Mouse (Mus musculus): ENCODE data around the gene Slc44a3. TPM values are rescaled to one million over a fixed set of nuclear protein-coding genes. Genes with fewer than 3 reads are reported as not detected.

The Slc44a3 gene
- polyA plus RNA-seq, 1 experiment from 2014 or later = 35.4 TPM

DNA sequence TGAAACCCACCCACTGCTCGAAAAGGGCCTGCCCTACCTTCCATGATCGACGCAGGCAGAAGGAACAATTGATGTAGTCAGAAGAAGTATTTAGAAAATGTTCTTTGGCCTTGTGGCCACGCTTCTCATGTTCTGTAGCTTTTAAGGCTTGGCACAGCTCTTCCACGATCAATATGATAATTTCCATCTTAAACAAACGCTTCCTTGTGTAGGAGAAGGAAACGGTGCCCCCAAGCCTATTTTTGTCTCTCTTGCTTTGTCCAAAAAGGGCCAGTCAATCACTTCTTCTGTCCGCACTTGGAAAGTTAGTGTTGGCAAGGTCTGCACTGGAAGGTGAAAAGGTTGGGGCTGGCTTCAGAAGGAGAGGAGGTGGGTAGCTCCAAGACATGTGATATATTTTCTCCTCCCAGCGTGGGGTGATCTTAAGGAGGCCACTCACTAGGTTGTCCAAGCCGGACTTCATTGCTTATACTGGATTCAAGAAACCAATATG lies 10.5 kb downstream of the Slc44a3 start:
- Histone ChIP-seq H3K27ac (no peak overlapping the region), H3K4me2 (no peak overlapping the region), H3K4me1 (peaks cover 9% of the 10 kb centered on the region), H3K4me3 (replicated peaks) (no peak overlapping the region), H3K9ac (no peak overlapping the region), H3K9me3 (no peaks in the 10 kb centered on the region), H3K27me3 (replicated peaks) (no peaks in the 10 kb centered on the region), H3K36me3 (no peaks in the 10 kb centered on the region)
- ATAC-seq (ENCODE audit: insufficient read depth, low FRiP score, low read depth) = no peak
- 68% methylated on average over 10 of the region's 10 CpGs for WGBS

DNA sequence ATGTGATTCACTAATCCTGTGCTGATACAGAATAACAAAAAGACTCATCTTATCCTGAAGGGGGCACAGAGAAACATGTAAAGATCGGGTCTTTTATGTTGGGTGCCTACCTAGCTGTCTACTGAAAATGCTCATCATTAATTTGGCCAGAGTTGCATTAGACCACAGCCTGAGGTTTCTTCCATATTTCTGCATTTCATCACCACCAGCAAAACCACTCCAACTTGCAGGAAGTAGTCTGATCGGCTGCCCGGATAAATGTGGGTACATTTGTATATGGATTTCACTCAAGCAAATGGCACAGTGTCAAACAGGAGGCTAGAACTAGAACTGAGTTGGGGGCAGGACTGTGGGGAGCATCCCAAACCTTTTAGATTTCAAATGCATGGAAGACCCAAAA lies 11.1 kb downstream of the Slc44a3 start:
- Histone ChIP-seq H3K4me2 (no peak overlapping the region), H3K27ac (no peak overlapping the region), H3K27me3 (replicated peaks) (no peaks in the 10 kb centered on the region), H3K9ac (no peak overlapping the region), H3K4me3 (replicated peaks) (no peak overlapping the region), H3K36me3 (no peaks in the 10 kb centered on the region), H3K4me1 (peaks cover 6% of the 10 kb centered on the region), H3K9me3 (no peaks in the 10 kb centered on the region)
- no peak for ATAC-seq (ENCODE audit: insufficient read depth, low FRiP score, low read depth)
- WGBS = 81% methylated on average over 3 of the region's 3 CpGs

DNA sequence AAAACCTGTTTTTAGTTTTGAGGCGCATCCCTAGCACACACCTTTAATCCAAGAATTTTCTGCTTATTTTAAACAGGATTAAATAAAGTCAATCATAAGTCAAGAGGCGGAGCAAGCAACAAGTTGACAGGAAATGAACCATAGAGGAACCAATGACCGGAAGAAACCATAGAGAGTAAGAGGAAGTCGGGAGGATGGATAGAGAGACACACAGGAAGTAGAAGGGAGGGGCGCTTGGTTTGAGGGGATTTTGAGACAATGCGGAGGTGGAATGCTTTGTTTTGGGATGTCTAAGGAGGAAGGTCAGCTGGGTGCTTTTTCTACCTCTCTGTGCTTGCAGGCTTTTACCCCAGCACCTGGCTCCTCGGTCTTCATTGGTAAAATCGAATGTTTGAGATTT lies 15.2 kb downstream of the Slc44a3 start:
- no peak for ATAC-seq (ENCODE audit: insufficient read depth, low FRiP score, low read depth)
- Histone ChIP-seq H3K27me3 (replicated peaks) (no peaks in the 10 kb centered on the region), H3K36me3 (no peaks in the 10 kb centered on the region), H3K4me2 (no peak overlapping the region), H3K4me3 (replicated peaks) (no peak overlapping the region), H3K27ac (no peak overlapping the region), H3K4me1 (no peaks in the 10 kb centered on the region), H3K9me3 (no peaks in the 10 kb centered on the region), H3K9ac (no peak overlapping the region)
- WGBS = 93% methylated on average over 8 of the region's 8 CpGs

DNA sequence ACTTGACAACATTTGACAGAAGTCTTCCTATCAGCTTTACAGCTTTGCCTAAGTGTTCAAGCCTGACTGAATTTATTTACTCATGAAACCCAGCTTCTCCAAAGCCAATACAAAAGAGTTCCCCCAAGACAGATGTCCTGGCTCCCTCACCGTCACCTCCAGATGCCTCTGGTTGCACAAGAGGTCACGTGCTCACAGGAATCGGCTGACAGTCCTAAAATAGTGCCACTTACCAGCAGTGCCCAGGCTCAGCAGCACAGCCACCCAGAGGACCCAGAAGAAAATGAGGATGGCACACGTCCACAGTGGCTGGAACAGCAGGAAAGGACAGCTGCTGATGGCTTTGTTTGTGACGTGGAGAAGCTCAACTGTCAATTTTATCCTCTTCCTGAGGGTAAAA lies 23.1 kb downstream of the Slc44a3 start:
- Histone ChIP-seq H3K4me3 (replicated peaks) (no peak overlapping the region), H3K27me3 (replicated peaks) (no peaks in the 10 kb centered on the region), H3K27ac (no peak overlapping the region), H3K9me3 (no peaks in the 10 kb centered on the region), H3K4me1 (no peaks in the 10 kb centered on the region), H3K36me3 (no peaks in the 10 kb centered on the region), H3K9ac (no peak overlapping the region), H3K4me2 (no peak overlapping the region)
- WGBS = 52% methylated on average over 5 of the region's 5 CpGs
- ATAC-seq (ENCODE audit: insufficient read depth, low FRiP score, low read depth) = no peak

DNA sequence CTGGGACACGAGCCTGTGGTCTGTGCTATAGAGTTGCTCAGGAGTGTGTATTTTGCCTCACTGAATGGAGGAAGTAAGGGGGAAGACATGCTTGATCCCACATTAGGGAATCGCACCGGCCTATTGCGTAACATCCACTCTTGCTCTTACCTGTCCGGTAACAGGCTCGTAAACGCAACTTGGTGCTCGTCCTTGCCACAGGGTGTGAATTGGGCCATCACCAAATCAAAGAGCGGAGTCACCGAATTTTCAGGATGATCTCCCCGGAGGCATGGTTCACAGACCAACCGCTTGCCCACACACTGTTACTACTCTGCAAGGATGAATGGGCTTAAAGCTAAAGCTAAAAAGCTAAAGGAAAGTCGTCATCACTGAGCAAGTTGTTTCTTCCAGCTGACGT lies 24.5 kb downstream of the Slc44a3 start:
- 91% methylated on average over 14 of the region's 14 CpGs for WGBS
- H3K9me3 ChIP-seq = no peaks in the 10 kb centered on the region
- no peak for ATAC-seq (ENCODE audit: insufficient read depth, low FRiP score, low read depth)
- H3K4me1 ChIP-seq = no peaks in the 10 kb centered on the region
- H3K27me3 ChIP-seq (replicated peaks) = no peaks in the 10 kb centered on the region
- no peak overlapping the region for H3K4me3 ChIP-seq (replicated peaks)
- H3K36me3 ChIP-seq = no peaks in the 10 kb centered on the region
- no peak overlapping the region for H3K9ac ChIP-seq
- H3K27ac ChIP-seq = no peak overlapping the region
- H3K4me2 ChIP-seq = no peak overlapping the region

DNA sequence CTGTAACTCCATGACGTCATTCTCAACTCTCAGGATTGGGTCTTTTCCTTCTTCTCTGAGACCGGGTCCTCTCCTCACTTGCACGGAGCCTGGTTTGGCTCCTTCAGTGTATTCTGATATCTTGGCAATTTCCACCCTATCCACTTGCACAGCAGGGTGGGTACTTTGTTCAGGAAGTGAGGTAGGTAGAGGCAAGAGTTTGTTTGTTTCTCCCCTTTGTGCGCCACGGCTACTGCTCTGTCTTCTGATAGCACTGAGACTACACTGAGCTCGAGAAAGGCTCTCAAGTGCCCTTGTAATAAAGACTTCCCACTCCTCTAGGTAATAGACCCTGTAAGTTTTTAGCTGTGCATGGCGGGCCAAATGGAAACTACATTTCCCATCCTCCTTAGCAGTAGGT lies 25.4 kb downstream of the Slc44a3 start:
- no peak overlapping the region for H3K4me3 ChIP-seq (replicated peaks)
- no peaks in the 10 kb centered on the region for H3K4me1 ChIP-seq
- H3K27me3 ChIP-seq (replicated peaks) = no peaks in the 10 kb centered on the region
- H3K27ac ChIP-seq = no peak overlapping the region
- H3K9ac ChIP-seq = no peak overlapping the region
- no peaks in the 10 kb centered on the region for H3K9me3 ChIP-seq
- no peak overlapping the region for H3K4me2 ChIP-seq
- ATAC-seq (ENCODE audit: insufficient read depth, low FRiP score, low read depth) = no peak
- WGBS = 90% methylated on average over 7 of the region's 7 CpGs
- H3K36me3 ChIP-seq = no peaks in the 10 kb centered on the region

DNA sequence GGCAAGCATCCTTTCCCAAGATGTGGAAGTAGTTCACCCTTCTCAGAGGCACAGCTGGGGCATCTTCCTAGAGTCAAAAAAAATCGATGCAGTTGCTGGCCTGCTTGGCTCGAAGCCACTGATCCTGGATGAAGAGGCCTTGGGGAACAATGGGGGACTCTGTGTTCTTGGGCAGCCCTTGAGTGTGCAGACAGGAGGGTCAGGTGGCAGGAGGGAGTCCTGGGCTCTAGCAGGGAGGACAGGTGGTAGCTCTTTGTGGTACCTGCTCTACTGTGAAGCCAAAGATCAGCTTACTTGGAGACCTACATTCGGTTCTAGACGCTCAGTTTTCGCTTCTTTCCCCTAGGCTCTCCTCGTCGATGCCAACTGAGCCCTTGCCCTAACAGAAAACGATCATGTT lies 26.0 kb downstream of the Slc44a3 start:
- Histone ChIP-seq H3K27ac (no peak overlapping the region), H3K4me2 (no peak overlapping the region), H3K9me3 (no peaks in the 10 kb centered on the region), H3K27me3 (replicated peaks) (no peaks in the 10 kb centered on the region), H3K4me1 (no peaks in the 10 kb centered on the region), H3K4me3 (replicated peaks) (no peak overlapping the region), H3K9ac (no peak overlapping the region), H3K36me3 (no peaks in the 10 kb centered on the region)
- WGBS = 89% methylated on average over 8 of the region's 8 CpGs
- ATAC-seq (ENCODE audit: insufficient read depth, low FRiP score, low read depth) = no peak

DNA sequence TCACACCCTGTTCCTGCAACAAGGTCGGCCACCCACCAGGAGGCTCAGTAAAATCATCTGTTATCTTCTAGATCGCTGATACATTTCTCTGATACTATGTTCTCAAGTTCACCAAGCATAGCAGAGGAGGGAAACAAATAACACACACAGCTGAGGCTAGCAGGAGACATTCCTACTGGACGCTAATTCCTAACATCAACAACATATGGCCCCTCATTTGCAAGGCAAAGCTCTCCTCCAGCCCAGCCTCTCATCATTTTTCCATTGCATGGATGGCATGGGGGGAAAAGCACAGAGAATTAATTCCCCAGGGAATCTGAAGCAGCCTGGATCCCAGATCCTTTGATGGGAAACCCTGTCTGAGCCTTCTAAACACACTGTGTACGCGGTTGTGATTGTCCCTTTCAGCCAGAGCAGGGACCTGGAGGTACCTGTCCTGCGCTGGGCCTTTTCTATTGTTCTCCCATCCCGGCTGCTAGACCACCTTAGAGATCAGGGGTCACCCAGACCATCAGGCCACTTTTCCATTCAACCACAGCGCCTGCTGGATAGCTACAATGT lies 27.2 kb downstream of the Slc44a3 start:
- no peak for ATAC-seq (ENCODE audit: insufficient read depth, low FRiP score, low read depth)
- H3K27ac ChIP-seq = no peak overlapping the region
- no peaks in the 10 kb centered on the region for H3K36me3 ChIP-seq
- H3K4me3 ChIP-seq (replicated peaks) = no peak overlapping the region
- no peak overlapping the region for H3K4me2 ChIP-seq
- no peaks in the 10 kb centered on the region for H3K9me3 ChIP-seq
- H3K27me3 ChIP-seq (replicated peaks) = no peaks in the 10 kb centered on the region
- 60% methylated on average over 8 of the region's 8 CpGs for WGBS
- H3K4me1 ChIP-seq = no peaks in the 10 kb centered on the region
- no peak overlapping the region for H3K9ac ChIP-seq

DNA sequence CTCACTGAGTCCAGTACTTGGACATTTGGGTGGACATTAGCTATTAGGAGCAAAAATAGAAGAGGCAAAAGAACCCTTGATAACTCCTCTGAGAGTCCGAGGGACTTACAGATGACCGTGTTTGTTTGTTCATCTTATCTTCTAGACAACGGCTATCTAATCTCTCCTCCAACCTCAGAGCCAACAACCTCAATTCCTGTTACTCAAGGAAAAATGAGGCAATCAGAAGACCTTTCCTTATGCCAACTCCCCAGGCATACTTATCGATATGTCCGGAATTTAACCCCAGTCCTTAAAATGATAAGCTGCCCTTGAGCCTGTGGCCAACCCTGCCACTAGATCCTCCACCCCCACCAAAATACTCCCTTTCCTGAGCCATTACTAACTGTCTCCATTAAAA lies 31.5 kb downstream of the Slc44a3 start:
- no peak for ATAC-seq (ENCODE audit: insufficient read depth, low FRiP score, low read depth)
- WGBS = 62% methylated on average over 5 of the region's 5 CpGs
- Histone ChIP-seq H3K36me3 (0 out of 2 replicates have a peak, but pooled peaks cover 3% of the 10 kb centered on the region), H3K4me1 (no peaks in the 10 kb centered on the region), H3K4me2 (no peak overlapping the region), H3K9ac (no peak overlapping the region), H3K27ac (no peak overlapping the region), H3K4me3 (replicated peaks) (no peak overlapping the region), H3K9me3 (no peaks in the 10 kb centered on the region), H3K27me3 (replicated peaks) (no peaks in the 10 kb centered on the region)

DNA sequence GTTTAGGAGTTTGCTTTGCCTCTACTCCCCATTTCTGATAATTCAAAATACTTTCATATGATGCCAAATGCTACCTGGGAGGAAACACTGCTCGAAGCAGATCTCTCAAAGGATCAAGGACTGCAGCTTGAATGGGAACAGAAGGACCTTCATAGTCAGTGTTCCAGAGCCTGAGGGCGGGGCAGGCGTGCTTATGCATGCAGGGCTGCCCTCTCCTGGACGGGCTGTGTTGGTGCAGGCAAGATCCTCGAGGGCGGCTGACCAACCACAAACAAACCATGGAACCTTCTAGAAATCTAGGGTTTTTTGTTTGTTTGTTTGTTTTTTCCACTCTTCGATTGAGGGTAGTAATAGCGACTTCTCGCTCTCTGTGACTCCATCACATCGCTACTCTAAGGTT lies 32.0 kb downstream of the Slc44a3 start:
- ATAC-seq (ENCODE audit: insufficient read depth, low FRiP score, low read depth) = no peak; the same call in 1 of the 2 replicates
- no peaks in the 10 kb centered on the region for H3K4me1 ChIP-seq
- no peak overlapping the region for H3K4me3 ChIP-seq (replicated peaks)
- 54% methylated on average over 10 of the region's 10 CpGs for WGBS
- 0 out of 2 replicates have a peak, but pooled peaks cover 3% of the 10 kb centered on the region for H3K36me3 ChIP-seq
- no peaks in the 10 kb centered on the region for H3K9me3 ChIP-seq
- H3K4me2 ChIP-seq = no peak overlapping the region
- H3K27me3 ChIP-seq (replicated peaks) = no peaks in the 10 kb centered on the region
- H3K9ac ChIP-seq = no peak overlapping the region
- no peak overlapping the region for H3K27ac ChIP-seq

DNA sequence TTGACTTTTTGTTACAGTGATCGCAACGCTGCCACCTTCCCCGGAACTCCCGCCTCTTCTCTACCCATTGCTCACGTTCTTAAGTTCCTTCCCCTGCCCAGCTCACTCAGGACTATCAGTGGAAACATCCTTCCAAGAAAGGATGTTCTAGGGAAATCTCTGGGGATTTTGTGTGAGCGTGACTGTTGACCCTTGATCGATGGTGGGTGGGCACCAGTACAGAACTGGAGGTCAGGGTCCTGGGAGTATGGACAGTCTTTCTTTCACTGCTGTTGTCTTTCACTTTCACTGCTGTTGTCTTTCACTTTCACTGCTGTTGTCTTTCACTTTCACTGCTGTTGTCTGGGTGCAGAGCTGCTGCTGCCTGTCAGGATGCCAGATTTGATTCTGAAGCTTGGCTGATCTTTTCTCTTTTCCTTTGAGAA lies 38.2 kb downstream of the Slc44a3 start:
- H3K36me3 ChIP-seq = no peaks in the 10 kb centered on the region
- H3K27ac ChIP-seq = no peak overlapping the region
- peaks cover 9% of the 10 kb centered on the region; the same call in 1 of the 2 replicates for H3K4me1 ChIP-seq
- ATAC-seq (ENCODE audit: insufficient read depth, low FRiP score, low read depth) = no peak
- no peaks in the 10 kb centered on the region for H3K9me3 ChIP-seq
- no peak overlapping the region for H3K9ac ChIP-seq
- 67% methylated on average over 7 of the region's 7 CpGs for WGBS
- H3K4me3 ChIP-seq (replicated peaks) = no peak overlapping the region
- no peak overlapping the region for H3K4me2 ChIP-seq
- H3K27me3 ChIP-seq (replicated peaks) = no peaks in the 10 kb centered on the region

DNA sequence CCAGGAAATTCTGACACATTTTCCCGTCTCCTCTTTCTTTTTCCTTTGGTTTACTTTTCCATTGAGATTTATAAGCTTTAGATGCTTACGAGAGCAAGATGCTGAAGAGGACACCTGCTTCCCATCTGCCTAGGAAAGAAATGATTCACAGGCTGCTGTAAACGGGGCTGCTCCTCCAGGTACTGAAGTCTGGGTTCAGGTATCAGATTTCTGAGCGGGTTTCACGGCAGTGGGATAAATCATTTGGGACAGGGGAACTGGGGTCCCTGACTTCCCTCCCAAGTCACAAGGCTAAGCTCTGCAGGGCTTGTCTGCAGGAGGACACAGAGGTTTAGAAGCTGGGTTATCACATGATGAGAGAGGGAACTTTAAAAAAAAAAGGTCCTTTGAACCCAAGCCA lies 40.2 kb downstream of the Slc44a3 start:
- Histone ChIP-seq H3K36me3 (no peaks in the 10 kb centered on the region), H3K27me3 (replicated peaks) (no peaks in the 10 kb centered on the region), H3K4me1 (peaks cover 9% of the 10 kb centered on the region; the same call in 1 of the 2 replicates), H3K27ac (no peak overlapping the region), H3K9me3 (no peaks in the 10 kb centered on the region), H3K4me2 (no peak overlapping the region), H3K9ac (no peak overlapping the region), H3K4me3 (replicated peaks) (no peak overlapping the region)
- WGBS = 34% methylated on average over 5 of the region's 5 CpGs
- ATAC-seq (ENCODE audit: insufficient read depth, low FRiP score, low read depth) = no peak

DNA sequence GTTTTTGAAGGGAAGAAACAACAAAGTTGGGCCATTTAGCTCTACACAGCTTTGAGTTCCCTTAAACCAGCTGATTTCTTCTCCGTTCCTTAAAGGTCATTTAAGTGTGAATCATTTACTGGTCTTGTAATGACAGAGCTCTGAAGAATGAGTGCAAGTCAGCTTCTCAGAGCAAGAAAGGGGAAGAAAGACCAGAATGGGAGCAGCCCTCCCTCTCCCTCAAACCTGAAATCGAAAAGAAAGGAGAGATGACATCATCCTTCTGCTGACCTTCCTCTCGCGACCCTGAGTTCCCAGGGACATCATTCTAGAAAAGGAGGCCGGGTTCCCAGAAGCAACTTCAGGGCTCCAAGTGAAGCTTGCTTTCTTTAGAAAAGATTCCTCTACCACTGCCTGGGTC lies 41.3 kb downstream of the Slc44a3 start:
- H3K27me3 ChIP-seq (replicated peaks) = no peaks in the 10 kb centered on the region
- 43% methylated on average over 5 of the region's 5 CpGs for WGBS
- no peak for ATAC-seq (ENCODE audit: insufficient read depth, low FRiP score, low read depth)

More for the DNA sequence above, 41.3 kb downstream of the Slc44a3 start:
- H3K4me3 ChIP-seq (replicated peaks) = no peak overlapping the region
- H3K4me1 ChIP-seq = peaks cover 9% of the 10 kb centered on the region; the same call in 1 of the 2 replicates
- H3K9ac ChIP-seq = no peak overlapping the region
- no peaks in the 10 kb centered on the region for H3K9me3 ChIP-seq
- H3K36me3 ChIP-seq = no peaks in the 10 kb centered on the region
- no peak overlapping the region for H3K27ac ChIP-seq
- no peak overlapping the region for H3K4me2 ChIP-seq
